Mouse (Mus musculus) lung, postnatal 0 days (tissue): ENCODE measurements around the gene Tap2. TPM values are rescaled to one million over a fixed set of nuclear protein-coding genes. Genes with fewer than 3 reads are reported as not detected.

Source experiments
- ATAC-seq: fragments of 200-750 bp; cut with Nextera tagmentation; 2 replicates; pipeline ENCODE4 v1.8.0; 2017; ENCODE audit warnings: moderate library complexity
- DNase-seq: peaks from one replicate; pipeline ENCODE4 v3.0.0-alpha.2; 2016; ENCODE audit warnings: low spot score
- H3K27ac ChIP-seq: fragments of 300-500 bp; sonication (generic); 2 replicates; pipeline ENCODE4 v1.5.1; 2014; ENCODE audit warnings: antibody characterized with exemption, mild to moderate bottlenecking, low read length, mixed read lengths
- H3K27me3 ChIP-seq: fragments of 300-500 bp; sonication (generic); replicated peaks from 2 replicates; pipeline ENCODE4 v1.6.1; 2014; ENCODE audit warnings: low read length, mixed read lengths; ENCODE audit not compliant: insufficient read depth
- H3K36me3 ChIP-seq: fragments of 300-500 bp; sonication (generic); 2 replicates; pipeline ENCODE4 v1.6.1; 2014; ENCODE audit warnings: low read length, mixed read lengths; ENCODE audit not compliant: insufficient read depth
- H3K4me1 ChIP-seq: fragments of 300-500 bp; sonication (generic); 2 replicates; pipeline ENCODE4 v1.6.1; 2014; ENCODE audit warnings: antibody characterized with exemption, low read depth, low read length, mixed read lengths; ENCODE audit not compliant: insufficient read depth
- H3K4me2 ChIP-seq: fragments of 300-500 bp; sonication (generic); replicated peaks from 2 replicates; pipeline ENCODE4 v1.6.1; 2014; ENCODE audit warnings: low read depth, mild to moderate bottlenecking, low read length, moderate library complexity, mixed read lengths
- H3K4me3 ChIP-seq: fragments of 300-500 bp; sonication (generic); 2 replicates; pipeline ENCODE4 v1.5.1; 2014; ENCODE audit warnings: low read depth, low read length
- H3K9ac ChIP-seq: fragments of 300-500 bp; sonication (generic); replicated peaks from 2 replicates; pipeline ENCODE4 v1.6.1; 2014; ENCODE audit warnings: low read depth, mild to moderate bottlenecking
- H3K9me3 ChIP-seq: fragments of 300-500 bp; sonication (generic); 2 replicates; pipeline ENCODE4 v1.6.1; 2016; ENCODE audit warnings: low read length, mixed read lengths
- CTCF ChIP-seq: IDR thresholded peaks from 2 replicates; pipeline ENCODE4 v1.5.1; 2016; ENCODE audit warnings: antibody characterized with exemption, mild to moderate bottlenecking
- EP300 ChIP-seq: IDR thresholded peaks from 2 replicates; pipeline ENCODE4 v1.6.1; 2016; ENCODE audit warnings: antibody characterized with exemption, mild to moderate bottlenecking, control low read depth
- WGBS: fragments of 180-500 bp; shearing (Covaris S2); extraction: QIAGEN DNeasy Blood & Tissue Kit; methylation state at CpG from one replicate; pipeline ENCODE4 v1.1.7; 2014; 5-methylcytosine and 5-hydroxymethylcytosine counted together
- polyA plus RNA-seq: library from polyadenylated mRNA; unstranded; fragments of >200 nt; fragmentation: Nextera tagmentation; extraction: Ambion mirVana; gene quantifications from 2 replicates; pipeline ENCODE4 v1.2.1, GENCODE M21; 2015

The Tap2 gene
- polyA plus RNA-seq, 1 experiment from 2014 or later = 23.9 TPM

GRCm38 (mm10) chr17:34198521-34198912, 4.8 kb upstream of the Tap2 start:
- Histone ChIP-seq H3K27me3 (0 out of 2 replicates have a peak, but pooled peaks cover 7% of the 10 kb centered on the region), H3K4me3 (peak overlapping the region; percentile 73), H3K36me3 (no peaks in the 10 kb centered on the region), H3K27ac (no peak overlapping the region), H3K4me2 (peak overlapping the region; percentile 83), H3K4me1 (no peaks in the 10 kb centered on the region), H3K9ac (peak overlapping the region; percentile 40; the same call in 1 of the 2 replicates), H3K9me3 (no peaks in the 10 kb centered on the region)
- TF ChIP-seq EP300 (no peak), CTCF (no peak)
- DNase-seq (no peak), ATAC-seq (0 out of 2 replicates have a peak, but pooled peaks have one; percentile 6)
- WGBS = 9% methylated on average over 11 of the region's 11 CpGs

- 0 out of 2 replicates have a peak overlapping the region, but pooled peaks have one; percentile 73 for H3K4me3 ChIP-seq
Observed at GRCm38 (mm10) chr17:34199050-34199619, 4.2 kb upstream of the Tap2 start.

GRCm38 (mm10) chr17:34200047-34200446, 3.3 kb upstream of the Tap2 start:
- WGBS = 82% methylated on average over 10 of the region's 10 CpGs
- TF ChIP-seq EP300 (no peak), CTCF (no peak)
- no peak overlapping the region for H3K4me3 ChIP-seq
- H3K4me1 ChIP-seq = no peaks in the 10 kb centered on the region
- no peak overlapping the region for H3K9ac ChIP-seq
- H3K4me2 ChIP-seq = no peak overlapping the region
- H3K27me3 ChIP-seq = 0 out of 2 replicates have a peak, but pooled peaks cover 7% of the 10 kb centered on the region
- H3K27ac ChIP-seq = no peak overlapping the region
- H3K9me3 ChIP-seq = no peaks in the 10 kb centered on the region
- DNase-seq (no peak), ATAC-seq (no peak)
- no peaks in the 10 kb centered on the region for H3K36me3 ChIP-seq

More at GRCm38 (mm10) chr17:34199050-34199619, 4.2 kb upstream of the Tap2 start:
- Histone ChIP-seq H3K4me2 (peak overlapping the region; percentile 83), H3K27ac (no peak overlapping the region), H3K4me1 (no peaks in the 10 kb centered on the region), H3K36me3 (no peaks in the 10 kb centered on the region), H3K9me3 (no peaks in the 10 kb centered on the region), H3K27me3 (0 out of 2 replicates have a peak, but pooled peaks cover 7% of the 10 kb centered on the region), H3K9ac (no peak overlapping the region)
- ATAC-seq (no peak), DNase-seq (no peak)
- WGBS = 67% methylated on average over 12 of the region's 12 CpGs
- TF ChIP-seq EP300 (no peak), CTCF (no peak)

DNA sequence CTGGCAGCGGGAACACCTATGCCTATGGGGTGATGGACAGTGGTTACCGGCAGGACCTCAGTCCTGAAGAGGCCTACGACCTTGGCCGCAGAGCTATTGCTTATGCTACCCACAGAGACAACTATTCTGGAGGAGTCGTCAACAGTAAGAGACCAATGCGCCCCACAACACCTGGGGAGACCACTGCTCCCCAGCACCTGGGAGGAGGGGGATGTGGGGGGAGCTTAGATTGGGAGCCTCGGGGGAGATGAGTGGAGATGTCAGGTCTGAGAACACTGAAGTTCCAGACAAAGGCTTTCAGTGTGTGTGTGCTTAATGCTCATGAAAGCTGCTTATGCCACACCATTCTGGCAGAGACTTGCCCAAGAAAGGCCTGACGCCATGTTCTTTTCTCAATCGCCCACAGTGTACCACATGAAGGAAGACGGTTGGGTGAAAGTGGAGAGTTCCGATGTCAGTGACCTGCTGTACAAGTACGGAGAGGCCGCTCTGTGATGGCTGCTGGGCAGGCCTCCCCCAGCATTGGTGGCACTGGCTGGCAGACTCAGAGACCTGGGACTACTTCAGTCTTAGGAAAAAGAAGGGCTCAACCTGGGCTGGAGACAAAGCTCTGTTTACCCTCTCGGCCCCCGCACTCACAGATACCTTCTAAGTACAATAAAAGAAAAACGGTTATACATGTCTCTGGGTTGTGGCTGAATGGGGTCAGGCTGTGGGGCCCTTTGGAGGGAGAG, 2.4 kb upstream of the Tap2 start:
- Histone ChIP-seq H3K36me3 (no peaks in the 10 kb centered on the region), H3K4me2 (no peak overlapping the region), H3K4me1 (no peaks in the 10 kb centered on the region), H3K27ac (no peak overlapping the region), H3K4me3 (no peak overlapping the region), H3K27me3 (0 out of 2 replicates have a peak, but pooled peaks cover 7% of the 10 kb centered on the region), H3K9me3 (no peaks in the 10 kb centered on the region), H3K9ac (no peak overlapping the region)
- DNase-seq (no peak), ATAC-seq (no peak)
- WGBS = 85% methylated on average over 16 of the region's 16 CpGs
- TF ChIP-seq CTCF (no peak), EP300 (no peak)

DNA sequence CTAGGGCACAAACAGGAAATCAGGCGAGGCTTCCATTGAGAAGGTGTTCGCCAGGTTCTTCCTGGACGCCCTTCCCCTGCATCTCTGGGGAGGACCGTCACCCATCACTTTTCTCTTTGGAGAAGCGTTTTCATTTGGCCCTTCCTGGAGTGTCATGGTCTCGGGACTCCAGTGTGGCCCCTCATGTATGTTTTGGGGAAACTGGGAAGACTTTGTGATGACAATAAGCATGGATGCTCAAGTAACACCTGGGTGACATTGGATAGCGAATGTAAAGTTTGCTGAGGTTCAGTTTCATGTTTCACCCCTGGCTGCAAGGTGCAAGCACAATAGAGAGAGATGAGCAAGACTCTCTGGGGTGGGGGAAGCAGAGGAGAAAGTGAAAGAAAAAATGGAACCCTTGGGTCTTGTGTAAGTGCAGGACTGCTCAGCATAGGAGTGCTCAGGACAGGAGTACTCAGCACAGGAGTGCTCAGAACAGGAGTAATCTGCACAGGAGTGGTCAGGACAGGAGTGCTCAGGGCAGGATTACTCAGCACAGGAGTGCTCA, 1.7 kb upstream of the Tap2 start:
- no peak for ATAC-seq
- no peak overlapping the region for H3K4me3 ChIP-seq
- TF ChIP-seq CTCF (no peak), EP300 (no peak)
- H3K27me3 ChIP-seq = 0 out of 2 replicates have a peak, but pooled peaks cover under 1% of the 10 kb centered on the region
- no peak overlapping the region for H3K27ac ChIP-seq
- H3K36me3 ChIP-seq = no peaks in the 10 kb centered on the region
- no peak overlapping the region for H3K9ac ChIP-seq
- 58% methylated on average over 7 of the region's 7 CpGs for WGBS
- no peak overlapping the region for H3K4me2 ChIP-seq
- H3K4me1 ChIP-seq = no peaks in the 10 kb centered on the region
- H3K9me3 ChIP-seq = no peaks in the 10 kb centered on the region
- no peak for DNase-seq

GRCm38 (mm10) chr17:34202760-34203442, 426 bp upstream of the Tap2 start:
- DNase-seq (no peak), ATAC-seq (no peak)
- H3K4me1 ChIP-seq = no peaks in the 10 kb centered on the region
- no peak overlapping the region for H3K9ac ChIP-seq
- H3K36me3 ChIP-seq = no peaks in the 10 kb centered on the region
- H3K4me3 ChIP-seq = no peak overlapping the region
- no peak for TF ChIP-seq CTCF
- TF ChIP-seq EP300 = no peak
- no peaks in the 10 kb centered on the region for H3K27me3 ChIP-seq
- H3K27ac ChIP-seq = no peak overlapping the region
- H3K9me3 ChIP-seq = no peaks in the 10 kb centered on the region
- H3K4me2 ChIP-seq = no peak overlapping the region
- WGBS = 87% methylated on average over 3 of the region's 4 CpGs
